Mouse (Mus musculus) lung, adult 2 months (tissue): ENCODE data around the gene Car12. TPM values are rescaled to one million over a fixed set of nuclear protein-coding genes. Genes with fewer than 3 reads are reported as not detected.
"Not testable (repeated sequence)": the region's sequence is repeated elsewhere in the genome, so short reads cannot be mapped to it uniquely, and the experiment has no call there.

ENCODE experiments used
- DNase-seq: peaks from one replicate; pipeline ENCODE4 v3.0.0; 2022
- H3K4me1 ChIP-seq: fragments of 200-500 bp; 2 replicates; pipeline ENCODE4 v1.6.1; 2011; ENCODE audit warnings: low read length; ENCODE audit not compliant: control insufficient read depth, insufficient read depth
- H3K4me3 ChIP-seq: fragments of 200-500 bp; replicated peaks from 2 replicates; pipeline ENCODE3; 2011; ENCODE audit warnings: low read depth, mild to moderate bottlenecking, control low read depth, low read length; ENCODE audit errors: extremely low read depth
- CTCF ChIP-seq: fragments of 200-500 bp; IDR thresholded peaks from 2 replicates; pipeline ENCODE4 v1.5.1; 2011; ENCODE audit warnings: mild to moderate bottlenecking, low read length, control low read depth; ENCODE audit not compliant: insufficient read depth
- POLR2A ChIP-seq: fragments of 200-500 bp; IDR thresholded peaks from 2 replicates; pipeline ENCODE4 v1.6.1; 2011; ENCODE audit warnings: low read depth, mild to moderate bottlenecking, control low read depth, low read length, borderline replicate concordance; ENCODE audit errors: extremely low read depth
- WGBS: fragments of 180-500 bp; shearing (Covaris S2); methylation state at CpG from one replicate; pipeline ENCODE4 v1.1.7; 2018; 5-methylcytosine and 5-hydroxymethylcytosine counted together
- polyA plus RNA-seq: library from polyadenylated mRNA; depleted of rRNA; stranded (reverse); fragments of >200 nt; gene quantifications from 2 replicates; pipeline ENCODE4 v1.2.3, GENCODE M21; 2012

Gene Car12
- polyA plus RNA-seq, 1 experiment = 6.7 TPM

DNA sequence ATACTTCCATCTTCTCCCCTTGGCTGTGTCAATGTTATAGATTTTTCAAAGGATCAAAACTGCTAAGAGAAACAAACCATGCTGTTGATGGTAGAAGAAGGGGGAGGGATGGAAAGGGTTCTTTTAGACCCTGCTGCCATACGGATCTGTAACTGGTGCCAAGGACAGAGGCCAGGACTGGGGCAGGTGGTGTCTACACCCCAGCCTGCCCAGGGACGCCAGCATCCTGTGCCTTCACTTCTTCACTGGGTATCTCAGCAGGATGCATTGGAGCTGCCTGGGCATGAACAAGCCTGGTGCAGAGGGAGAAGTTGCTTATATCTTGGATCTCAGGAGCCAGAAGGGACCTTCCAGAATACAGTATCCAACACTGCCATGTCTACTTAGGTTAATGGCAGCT is 31.0 kb downstream of the Car12 start:
- no peak for DNase-seq
- H3K4me1 ChIP-seq = no peaks in the 10 kb centered on the region
- no peak overlapping the region for H3K4me3 ChIP-seq
- WGBS = 74% methylated on average over 2 of the region's 2 CpGs
- no peak for TF ChIP-seq POLR2A
- no peak for TF ChIP-seq CTCF

DNA sequence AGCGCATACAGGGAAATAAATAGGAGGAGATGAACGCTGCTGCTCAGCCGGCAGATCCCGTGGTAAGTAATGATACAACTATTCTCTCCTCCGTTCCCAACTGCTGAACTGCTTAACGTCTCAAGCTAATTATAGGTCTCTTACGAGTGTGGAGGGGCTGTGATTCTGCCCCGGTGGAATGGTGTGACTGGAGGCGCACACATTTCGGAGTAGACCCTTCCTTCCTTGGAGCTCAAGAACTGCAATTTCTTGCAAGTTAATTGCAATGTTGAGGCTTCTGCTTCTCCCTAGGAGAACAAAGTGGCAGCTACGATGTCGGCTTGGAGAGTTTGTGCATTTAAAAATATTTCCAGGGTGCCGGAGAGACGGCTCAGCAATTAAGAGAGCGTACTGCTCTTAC is 34.9 kb downstream of the Car12 start:
- WGBS = 88% methylated on average over 15 of the region's 15 CpGs
- no peak for DNase-seq
- TF ChIP-seq CTCF = no peak
- no peak for TF ChIP-seq POLR2A
- no peak overlapping the region for H3K4me3 ChIP-seq
- H3K4me1 ChIP-seq = no peaks in the 10 kb centered on the region

DNA sequence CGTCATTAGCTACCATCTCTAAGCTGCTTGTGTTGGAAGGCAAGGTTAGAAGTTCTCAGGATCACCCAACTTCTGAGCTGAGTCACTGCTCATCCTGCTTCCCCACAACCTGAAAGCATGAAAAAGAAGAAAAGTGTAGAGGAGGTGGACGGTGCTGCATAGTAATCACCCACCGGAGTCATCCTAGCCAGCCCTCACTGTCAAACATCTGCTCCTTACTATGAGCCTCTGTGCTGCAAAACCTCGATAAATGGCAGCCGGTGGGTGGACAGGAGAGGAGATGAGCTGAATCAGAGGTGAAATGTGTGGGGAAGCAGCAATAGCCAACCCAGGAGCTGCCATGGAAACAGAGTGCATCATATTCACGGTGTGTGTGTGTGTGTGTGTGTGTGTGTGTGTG is 39.4 kb downstream of the Car12 start:
- 77% methylated on average over 6 of the region's 6 CpGs for WGBS
- H3K4me3 ChIP-seq = no peak overlapping the region
- DNase-seq = no peak
- no peak for TF ChIP-seq CTCF
- TF ChIP-seq POLR2A = no peak
- no peaks in the 10 kb centered on the region for H3K4me1 ChIP-seq

DNA sequence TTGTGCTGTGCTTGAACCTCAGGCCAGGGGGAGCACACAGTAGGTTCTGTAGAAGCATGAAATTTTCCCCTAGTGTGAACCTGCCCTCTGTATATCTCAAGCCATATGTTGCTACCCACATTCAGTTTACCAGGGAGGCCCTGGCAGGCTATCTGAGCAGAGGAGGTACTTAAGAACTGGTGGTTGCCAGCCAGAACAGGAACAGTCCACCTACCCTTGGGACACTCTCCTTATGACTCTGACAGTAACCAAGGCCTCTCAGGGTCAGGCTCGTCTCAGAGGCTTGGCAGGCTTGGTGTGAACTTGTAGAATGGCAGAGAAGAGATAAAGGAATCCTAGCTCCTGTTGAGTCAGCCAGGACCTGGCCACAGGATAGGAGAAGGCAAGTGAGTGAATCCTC is 47.5 kb downstream of the Car12 start:
- no peaks in the 10 kb centered on the region for H3K4me1 ChIP-seq
- WGBS = 58% methylated on average over 1 of the region's 1 CpGs
- TF ChIP-seq POLR2A (no peak), CTCF (no peak)
- H3K4me3 ChIP-seq = no peak overlapping the region
- no peak for DNase-seq

DNA sequence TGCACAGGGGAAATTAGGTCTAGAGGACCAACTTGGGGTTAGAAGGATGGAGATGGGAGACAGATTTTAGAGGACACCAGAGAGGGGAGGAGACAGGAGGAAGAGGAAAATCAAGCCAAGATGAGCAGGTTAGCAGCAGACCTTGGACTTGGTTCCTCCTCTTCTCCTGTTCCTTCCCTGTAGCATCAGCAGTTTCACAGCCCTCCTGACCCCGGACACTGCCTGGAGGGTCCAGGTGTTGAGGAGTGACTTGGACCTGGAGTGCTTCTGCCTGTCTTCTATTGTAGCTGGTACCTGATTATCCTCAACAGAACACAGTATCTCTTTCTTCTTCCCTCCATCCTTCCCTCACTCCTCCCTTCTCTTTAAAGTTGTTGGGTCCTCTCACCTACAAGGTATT is 55.2 kb downstream of the Car12 start:
- TF ChIP-seq CTCF (no peak), POLR2A (no peak)
- DNase-seq = no peak
- Histone ChIP-seq H3K4me1 (no peaks in the 10 kb centered on the region), H3K4me3 (no peak overlapping the region)
- 93% methylated on average over 1 of the region's 1 CpGs for WGBS

DNA sequence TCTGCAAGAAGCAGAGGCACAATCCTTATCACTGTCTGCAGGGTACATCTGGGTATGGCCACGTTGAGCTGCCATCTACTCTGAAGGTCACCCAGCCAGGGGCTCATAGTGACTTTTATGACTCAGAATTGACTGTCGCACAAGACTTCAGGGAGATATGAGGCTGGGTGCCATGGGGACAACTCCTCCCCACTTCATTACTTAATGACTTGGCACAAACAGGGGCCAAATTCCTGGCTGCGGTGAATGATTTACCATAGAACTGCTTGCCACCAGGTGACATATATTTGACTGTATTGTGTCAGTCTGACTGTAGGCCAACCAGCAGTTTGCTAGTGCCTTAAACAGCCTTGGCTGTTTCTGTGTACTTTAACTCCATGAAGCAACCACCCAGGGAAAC is 55.8 kb downstream of the Car12 start:
- Histone ChIP-seq H3K4me3 (no peak overlapping the region), H3K4me1 (no peaks in the 10 kb centered on the region)
- TF ChIP-seq POLR2A (no peak), CTCF (no peak)
- peak; percentile 4 for DNase-seq
- 42% methylated on average over 3 of the region's 3 CpGs for WGBS

DNA sequence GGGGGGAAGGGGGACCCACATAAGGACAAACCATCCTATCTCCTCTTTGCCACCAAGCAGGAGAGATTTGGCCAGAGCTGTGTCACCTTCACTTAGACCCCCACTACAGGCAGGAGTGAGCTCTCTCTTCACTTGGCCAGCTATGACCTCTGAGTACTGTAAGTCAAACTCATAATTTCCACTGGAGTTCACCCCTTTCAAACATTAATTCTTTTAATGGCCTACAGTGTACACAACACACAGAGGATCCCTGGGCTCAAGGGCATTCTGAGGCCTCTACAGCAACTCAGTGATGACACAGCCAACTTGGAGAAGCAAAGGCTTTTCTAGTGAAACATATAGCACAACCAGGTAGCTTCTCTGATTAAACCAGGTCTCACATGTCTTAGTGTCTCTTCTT is 57.2 kb downstream of the Car12 start:
- no peak for DNase-seq
- H3K4me1 ChIP-seq = no peaks in the 10 kb centered on the region
- H3K4me3 ChIP-seq = no peak overlapping the region
- TF ChIP-seq POLR2A (no peak), CTCF (no peak)

DNA sequence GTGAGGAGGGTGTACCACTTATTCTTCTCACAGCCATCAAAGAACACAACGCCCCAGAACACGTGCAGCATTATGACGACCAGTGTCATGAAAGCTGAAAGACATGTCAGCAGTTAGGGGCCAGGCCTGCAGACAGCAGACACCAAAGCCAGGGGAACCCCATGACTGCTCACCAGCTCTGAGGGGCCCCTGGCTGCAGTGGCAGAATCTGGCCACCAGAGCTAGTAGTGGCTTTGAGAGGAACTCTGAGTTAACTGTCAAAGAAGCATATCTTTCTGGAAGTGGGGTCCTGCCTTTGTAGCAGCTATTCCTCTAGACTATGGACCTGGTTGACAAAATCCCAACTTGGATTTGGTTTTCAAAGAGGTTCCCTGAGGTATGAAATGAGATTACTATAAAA is 71.1 kb downstream of the Car12 start:
- DNase-seq = not testable (repeated sequence)

DNA sequence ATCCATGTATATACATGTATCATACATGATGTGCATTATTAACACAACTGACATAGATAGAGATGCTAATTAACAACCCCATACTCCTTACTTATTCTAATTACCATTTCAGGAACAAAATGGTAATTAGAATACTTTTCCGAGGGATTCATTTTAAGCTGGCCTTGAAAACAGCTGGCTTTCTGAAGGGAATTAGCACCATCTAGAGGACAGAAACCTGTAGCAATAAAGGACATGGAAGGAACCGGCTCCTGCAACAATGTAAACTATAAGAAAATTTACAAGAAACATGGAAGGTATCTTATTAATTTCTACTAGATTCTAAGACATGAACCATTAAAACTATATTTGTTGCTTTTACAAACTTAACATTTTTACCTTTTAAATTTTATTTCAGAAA is 74.3 kb downstream of the Car12 start:
- TF ChIP-seq CTCF (no peak), POLR2A (no peak)
- no peak for DNase-seq
- no peak overlapping the region for H3K4me3 ChIP-seq
- H3K4me1 ChIP-seq = no peaks in the 10 kb centered on the region
- 12% methylated on average over 2 of the region's 2 CpGs for WGBS

More for the DNA sequence above, 71.1 kb downstream of the Car12 start:
- WGBS = 79% methylated on average over 2 of the region's 3 CpGs
- not testable (repeated sequence) for H3K4me1 ChIP-seq, H3K4me3 ChIP-seq

DNA sequence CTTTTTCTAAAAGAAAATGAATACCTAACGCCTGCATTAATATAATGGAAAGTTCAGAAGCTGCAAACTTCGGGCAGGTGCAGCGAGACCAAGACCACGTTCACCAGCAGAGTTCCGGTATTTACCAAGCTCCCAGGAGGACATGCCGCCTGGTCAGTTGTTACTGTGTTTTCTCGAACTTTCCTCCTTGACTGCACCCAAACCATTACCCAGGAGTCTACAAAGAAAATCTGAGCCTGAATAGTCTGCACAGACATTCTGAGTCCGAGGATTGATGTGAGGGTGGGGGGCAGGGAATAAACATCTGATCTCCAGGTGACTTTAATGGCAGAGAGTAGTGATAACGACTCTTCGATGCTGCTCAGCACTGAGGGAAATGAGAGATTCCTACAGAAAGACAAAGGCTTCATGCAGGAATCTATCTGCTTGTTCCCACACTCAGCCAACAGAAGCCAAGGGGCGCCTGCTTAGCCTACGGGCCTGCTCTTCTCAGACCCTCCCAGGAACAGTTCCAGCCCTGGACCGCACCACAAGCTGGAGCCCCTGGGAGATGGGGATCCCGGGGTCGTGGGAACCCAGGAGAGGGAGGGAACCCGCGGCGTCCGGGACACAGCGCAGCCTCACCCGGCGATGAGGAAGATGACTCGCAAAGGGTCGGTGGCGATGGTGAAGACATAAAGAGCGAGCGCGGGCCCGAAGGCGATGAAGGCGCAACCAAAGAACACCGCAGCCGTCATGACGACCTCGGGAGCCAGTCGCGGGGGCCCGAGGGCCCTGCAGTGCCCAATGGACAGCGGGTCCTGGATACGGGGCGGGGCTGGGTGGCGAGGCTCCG is 81.4 kb downstream of the Car12 start:
- DNase-seq = no peak
- Histone ChIP-seq H3K4me3 (peak overlapping the region; percentile 88), H3K4me1 (peaks cover 3% of the 10 kb centered on the region; the same call in 1 of the 2 replicates)
- TF ChIP-seq CTCF (no peak), POLR2A (no peak; the same call in none of the 2 replicates)
- 2% methylated on average over 43 of the region's 43 CpGs for WGBS
